Mouse (Mus musculus): Measurements from ENCODE around the gene Lmf1.

Gene Lmf1

DNA sequence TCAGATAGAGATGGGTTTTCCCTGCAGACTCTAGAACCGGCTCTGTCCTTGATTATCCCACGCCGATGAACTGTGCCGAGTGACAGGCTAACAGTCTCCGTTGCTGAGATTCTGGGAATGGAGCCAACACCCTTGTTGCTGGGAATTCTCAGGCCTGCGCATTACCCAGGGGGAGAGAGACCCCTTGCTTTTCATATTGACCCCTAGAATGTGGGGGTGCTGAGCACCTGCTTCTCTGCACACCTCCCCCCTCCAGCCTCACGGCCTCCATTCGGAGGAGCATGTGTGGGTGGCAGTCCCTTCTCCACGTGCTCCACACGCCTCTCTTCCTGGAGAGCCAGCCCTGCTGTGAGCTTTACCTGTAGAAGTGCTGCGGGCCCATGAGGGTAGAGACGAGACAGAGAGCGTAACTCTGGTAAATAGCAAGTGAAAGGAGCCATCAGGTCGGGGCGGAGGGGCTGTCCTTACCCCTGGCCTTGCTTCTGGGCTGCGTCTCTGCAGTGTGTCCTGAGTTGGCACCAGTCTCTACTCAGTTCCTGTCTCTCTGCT is 39.7 kb downstream of the Lmf1 start:
- H3K4me1 ChIP-seq (replicated peaks; ENCODE audit: low read depth, low read length) = peaks cover 14% of the 10 kb centered on the region
- H3K36me3 ChIP-seq (ENCODE audit: insufficient read depth, low read length) = peaks cover 39% of the 10 kb centered on the region
- H3K9me3 ChIP-seq (ENCODE audit: low read length) = no peaks in the 10 kb centered on the region
- no peak for TF ChIP-seq CTCF (conservative IDR thresholded peaks at IDR 0.05; ENCODE audit: low read length)
- TF ChIP-seq POU5F1 (IDR thresholded peaks at IDR 0.05; ENCODE audit: borderline replicate concordance, low read length) = no peak
- TF ChIP-seq NANOG (IDR thresholded peaks at IDR 0.05; ENCODE audit: borderline replicate concordance, low read length) = no peak
- no peak overlapping the region for H3K4me3 ChIP-seq (replicated peaks; ENCODE audit: low read length)
- H3K27me3 ChIP-seq (ENCODE audit: insufficient read depth, low read length) = no peaks in the 10 kb centered on the region

DNA sequence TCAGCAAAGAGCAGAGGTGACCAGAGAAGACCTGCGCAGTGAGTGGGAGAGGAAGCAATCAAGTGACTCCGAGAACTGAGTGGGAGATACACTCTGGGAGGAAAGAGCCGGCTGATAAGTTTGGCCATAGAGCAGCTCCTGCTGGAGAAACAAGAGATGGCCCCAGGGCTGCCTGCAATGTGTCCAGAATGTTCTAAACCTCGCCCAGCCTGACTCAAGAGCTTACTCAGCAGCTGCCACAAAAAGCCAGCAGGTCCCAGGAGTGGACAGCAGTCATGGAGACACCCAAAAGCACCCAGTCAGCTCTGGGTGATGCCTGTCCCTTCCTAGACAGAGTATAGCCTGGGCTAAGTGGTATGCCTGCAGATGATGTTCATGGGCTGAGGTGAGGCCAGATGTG is 44.6 kb downstream of the Lmf1 start:
- Histone ChIP-seq H3K4me1 (replicated peaks; ENCODE audit: low read depth, low read length) (peaks cover 16% of the 10 kb centered on the region), H3K4me3 (replicated peaks; ENCODE audit: low read length) (no peak overlapping the region), H3K36me3 (ENCODE audit: insufficient read depth, low read length) (peaks cover 9% of the 10 kb centered on the region), H3K27me3 (ENCODE audit: insufficient read depth, low read length) (no peaks in the 10 kb centered on the region), H3K9me3 (ENCODE audit: low read length) (no peaks in the 10 kb centered on the region)
- TF ChIP-seq CTCF (conservative IDR thresholded peaks at IDR 0.05; ENCODE audit: low read length) (no peak), NANOG (IDR thresholded peaks at IDR 0.05; ENCODE audit: borderline replicate concordance, low read length) (no peak), POU5F1 (IDR thresholded peaks at IDR 0.05; ENCODE audit: borderline replicate concordance, low read length) (no peak)

DNA sequence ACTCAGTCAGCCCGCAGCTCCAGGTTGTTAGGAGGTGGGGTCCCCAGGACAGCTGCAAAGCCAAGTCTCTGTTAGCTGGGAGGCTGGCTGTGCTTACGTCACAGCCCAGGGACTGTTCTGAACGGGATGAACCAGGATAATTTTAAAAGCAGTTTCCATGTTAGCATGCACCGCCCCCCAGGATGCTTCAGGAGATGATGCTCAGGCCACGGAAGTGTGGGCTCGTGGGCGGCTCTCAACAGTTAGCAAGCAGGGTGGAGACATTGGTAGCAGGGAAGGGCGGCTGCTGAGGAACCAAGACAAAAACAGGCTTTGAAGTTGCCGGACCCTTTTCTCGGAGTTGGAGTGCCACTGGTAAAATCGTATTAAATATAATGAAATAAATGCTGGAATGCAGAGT is 45.0 kb downstream of the Lmf1 start:
- TF ChIP-seq POU5F1 (IDR thresholded peaks at IDR 0.05; ENCODE audit: borderline replicate concordance, low read length) (no peak), CTCF (conservative IDR thresholded peaks at IDR 0.05; ENCODE audit: low read length) (no peak), NANOG (IDR thresholded peaks at IDR 0.05; ENCODE audit: borderline replicate concordance, low read length) (no peak)
- H3K27me3 ChIP-seq (ENCODE audit: insufficient read depth, low read length) = no peaks in the 10 kb centered on the region
- H3K4me3 ChIP-seq (replicated peaks; ENCODE audit: low read length) = no peak overlapping the region
- peaks cover 12% of the 10 kb centered on the region; the same call in 1 of the 2 replicates for H3K4me1 ChIP-seq (replicated peaks; ENCODE audit: low read depth, low read length)
- H3K36me3 ChIP-seq (ENCODE audit: insufficient read depth, low read length) = peaks cover 9% of the 10 kb centered on the region
- no peaks in the 10 kb centered on the region for H3K9me3 ChIP-seq (ENCODE audit: low read length)

DNA sequence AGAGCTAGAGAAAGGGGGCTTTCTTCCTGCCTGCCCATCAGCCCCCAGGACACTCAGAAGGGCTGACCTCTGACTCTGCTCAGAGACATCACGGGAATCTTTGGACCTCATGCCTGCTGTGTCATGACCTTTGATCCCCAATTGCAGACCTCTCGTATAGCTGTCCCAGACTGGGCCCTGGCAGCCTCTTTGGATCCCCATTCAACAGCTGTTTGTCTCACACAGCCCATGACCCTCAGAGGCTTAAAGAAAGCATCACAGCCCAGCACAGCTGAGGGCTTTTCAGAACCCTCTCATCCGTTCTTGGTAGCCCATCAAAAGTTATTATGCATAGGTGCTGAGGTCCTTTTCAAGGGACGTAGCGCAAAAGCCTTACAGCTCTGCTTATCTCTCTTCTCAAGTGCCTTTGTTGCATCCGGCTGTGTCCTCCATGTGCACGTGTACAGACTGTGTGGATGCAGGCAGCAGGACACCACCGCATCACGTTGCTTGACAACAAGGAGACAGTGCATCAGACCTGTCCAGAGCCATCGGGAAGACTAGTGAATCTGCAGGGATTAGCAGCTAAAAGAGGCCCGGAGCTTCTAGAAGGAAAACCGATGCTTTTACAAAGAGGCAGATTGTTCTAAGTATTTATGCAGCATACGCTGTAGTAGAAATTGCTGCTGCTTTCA is 45.7 kb downstream of the Lmf1 start:
- H3K9me3 ChIP-seq (ENCODE audit: low read length) = no peaks in the 10 kb centered on the region
- peaks cover 6% of the 10 kb centered on the region for H3K36me3 ChIP-seq (ENCODE audit: insufficient read depth, low read length)
- peaks cover 12% of the 10 kb centered on the region; the same call in 1 of the 2 replicates for H3K4me1 ChIP-seq (replicated peaks; ENCODE audit: low read depth, low read length)
- TF ChIP-seq NANOG (IDR thresholded peaks at IDR 0.05; ENCODE audit: borderline replicate concordance, low read length) (no peak), POU5F1 (IDR thresholded peaks at IDR 0.05; ENCODE audit: borderline replicate concordance, low read length) (no peak), CTCF (conservative IDR thresholded peaks at IDR 0.05; ENCODE audit: low read length) (no peak)
- H3K27me3 ChIP-seq (ENCODE audit: insufficient read depth, low read length) = no peaks in the 10 kb centered on the region
- no peak overlapping the region for H3K4me3 ChIP-seq (replicated peaks; ENCODE audit: low read length)

DNA sequence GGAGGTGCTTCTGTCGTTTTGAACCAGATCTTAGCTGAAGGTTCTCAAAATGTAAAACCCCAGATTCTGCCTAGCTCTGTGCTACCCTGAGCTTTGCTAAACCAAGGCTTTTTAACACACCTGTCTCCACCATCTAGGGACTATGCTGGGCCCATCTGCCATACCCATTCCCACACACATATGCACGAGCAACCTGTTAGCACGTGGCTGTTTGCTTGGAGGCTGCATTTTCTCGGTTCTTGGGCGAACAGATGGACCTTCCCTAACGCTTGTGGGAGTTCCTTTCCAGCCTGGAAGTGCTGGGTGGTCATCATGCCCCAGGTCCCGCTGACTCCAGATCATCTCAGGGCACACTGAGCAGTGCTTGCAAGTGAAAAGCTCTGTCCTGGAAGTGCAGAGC is 46.4 kb downstream of the Lmf1 start:
- Histone ChIP-seq H3K36me3 (ENCODE audit: insufficient read depth, low read length) (peaks cover 1% of the 10 kb centered on the region; the same call in 1 of the 2 replicates), H3K9me3 (ENCODE audit: low read length) (no peaks in the 10 kb centered on the region), H3K27me3 (ENCODE audit: insufficient read depth, low read length) (no peaks in the 10 kb centered on the region), H3K4me1 (replicated peaks; ENCODE audit: low read depth, low read length) (peaks cover 12% of the 10 kb centered on the region; the same call in 1 of the 2 replicates), H3K4me3 (replicated peaks; ENCODE audit: low read length) (no peak overlapping the region)
- TF ChIP-seq POU5F1 (IDR thresholded peaks at IDR 0.05; ENCODE audit: borderline replicate concordance, low read length) = no peak
- TF ChIP-seq NANOG (IDR thresholded peaks at IDR 0.05; ENCODE audit: borderline replicate concordance, low read length) = no peak
- no peak for TF ChIP-seq CTCF (conservative IDR thresholded peaks at IDR 0.05; ENCODE audit: low read length)

DNA sequence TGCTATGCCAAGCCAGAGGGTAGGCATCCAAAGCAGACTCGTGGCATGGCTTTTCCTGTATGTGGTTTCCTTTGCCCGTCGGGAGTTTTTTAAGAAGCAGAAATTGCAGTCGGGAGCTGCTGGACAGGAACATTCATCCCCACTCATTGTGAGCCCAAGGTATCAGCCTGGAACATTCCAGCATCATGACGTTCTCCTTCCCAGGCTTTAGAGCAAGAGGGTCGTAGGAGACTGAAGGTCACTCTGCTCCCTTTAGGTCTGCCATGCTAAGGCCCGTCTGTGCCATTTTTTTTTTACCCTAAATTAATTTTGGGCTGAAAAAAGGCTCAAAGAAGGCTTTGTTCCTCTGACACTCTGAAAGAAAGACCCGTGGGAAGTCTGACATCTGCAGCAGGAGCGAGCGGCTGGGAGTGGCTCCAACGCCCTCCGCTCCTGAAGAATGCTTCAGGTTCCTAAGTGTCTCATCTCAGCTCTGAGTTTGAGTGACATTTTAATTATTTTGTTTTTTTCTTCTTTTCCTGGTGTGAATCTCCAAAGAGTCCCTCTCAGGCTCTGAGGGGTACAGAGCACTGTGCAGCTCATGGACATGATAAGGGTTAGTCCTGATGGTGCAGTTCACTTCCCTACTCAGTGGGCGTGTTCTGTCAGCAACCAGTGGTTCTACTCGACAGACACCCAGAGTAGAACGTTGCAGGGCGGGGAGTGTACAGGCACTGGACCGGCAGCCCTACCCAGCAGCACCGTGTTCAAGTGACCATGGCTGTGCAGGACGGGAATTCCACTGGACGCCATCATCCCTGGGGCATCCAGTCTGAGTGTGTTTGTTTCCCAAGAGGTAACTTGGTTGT is 47.5 kb downstream of the Lmf1 start:
- TF ChIP-seq POU5F1 (IDR thresholded peaks at IDR 0.05; ENCODE audit: borderline replicate concordance, low read length) (no peak), NANOG (IDR thresholded peaks at IDR 0.05; ENCODE audit: borderline replicate concordance, low read length) (no peak), CTCF (conservative IDR thresholded peaks at IDR 0.05; ENCODE audit: low read length) (no peak)
- Histone ChIP-seq H3K4me1 (replicated peaks; ENCODE audit: low read depth, low read length) (peaks cover 12% of the 10 kb centered on the region; the same call in 1 of the 2 replicates), H3K27me3 (ENCODE audit: insufficient read depth, low read length) (no peaks in the 10 kb centered on the region), H3K36me3 (ENCODE audit: insufficient read depth, low read length) (no peaks in the 10 kb centered on the region), H3K4me3 (replicated peaks; ENCODE audit: low read length) (no peak overlapping the region), H3K9me3 (ENCODE audit: low read length) (no peaks in the 10 kb centered on the region)

DNA sequence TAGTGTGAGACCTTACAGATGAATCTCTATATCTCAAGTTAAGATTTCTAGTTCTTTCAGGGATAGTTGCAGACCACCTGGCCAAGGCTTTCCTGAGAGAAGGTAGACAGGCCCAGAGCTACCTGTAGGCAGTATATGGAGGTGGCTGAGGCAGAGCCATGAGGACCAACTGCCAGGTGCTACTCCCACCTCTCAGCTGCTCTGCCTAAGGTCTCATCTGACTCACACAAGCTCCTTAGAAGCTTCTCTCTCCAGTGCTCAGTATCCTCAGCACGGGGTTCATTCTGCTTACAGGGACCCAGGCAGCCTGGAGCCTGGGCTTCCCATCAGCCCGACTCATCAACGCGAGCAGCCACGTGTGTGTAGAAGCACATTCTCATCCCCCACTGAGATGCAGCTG is 51.4 kb downstream of the Lmf1 start:
- TF ChIP-seq CTCF (conservative IDR thresholded peaks at IDR 0.05; ENCODE audit: low read length) = no peak
- TF ChIP-seq POU5F1 (IDR thresholded peaks at IDR 0.05; ENCODE audit: borderline replicate concordance, low read length) = no peak
- no peak for TF ChIP-seq NANOG (IDR thresholded peaks at IDR 0.05; ENCODE audit: borderline replicate concordance, low read length)
- Histone ChIP-seq H3K36me3 (ENCODE audit: insufficient read depth, low read length) (peaks cover 24% of the 10 kb centered on the region), H3K4me3 (replicated peaks; ENCODE audit: low read length) (no peak overlapping the region), H3K9me3 (ENCODE audit: low read length) (no peaks in the 10 kb centered on the region), H3K27me3 (ENCODE audit: insufficient read depth, low read length) (no peaks in the 10 kb centered on the region), H3K4me1 (replicated peaks; ENCODE audit: low read depth, low read length) (peaks cover 5% of the 10 kb centered on the region; the same call in 1 of the 2 replicates)

DNA sequence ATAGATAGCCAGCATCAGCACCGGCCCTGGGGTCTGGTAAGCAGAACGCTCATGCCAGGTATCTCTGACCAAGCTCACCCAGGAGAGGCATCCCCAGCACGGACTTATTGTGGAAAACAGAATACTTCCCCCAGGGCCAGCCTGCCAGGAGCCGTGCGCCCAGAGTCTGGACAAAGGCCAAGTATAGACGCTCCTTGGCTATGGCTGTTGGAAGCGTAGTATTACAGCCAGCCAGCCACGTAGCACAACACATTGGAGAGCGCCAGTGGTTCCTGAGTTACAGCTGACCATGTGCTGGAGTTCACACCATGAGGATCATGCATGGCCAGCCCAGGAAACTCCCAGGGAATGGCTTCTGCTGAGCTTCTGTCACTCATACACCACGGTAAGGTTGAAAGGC is 55.2 kb downstream of the Lmf1 start:
- H3K36me3 ChIP-seq (ENCODE audit: insufficient read depth, low read length) = peaks cover 28% of the 10 kb centered on the region
- H3K27me3 ChIP-seq (ENCODE audit: insufficient read depth, low read length) = no peaks in the 10 kb centered on the region
- H3K4me3 ChIP-seq (replicated peaks; ENCODE audit: low read length) = no peak overlapping the region
- no peaks in the 10 kb centered on the region for H3K4me1 ChIP-seq (replicated peaks; ENCODE audit: low read depth, low read length)
- TF ChIP-seq NANOG (IDR thresholded peaks at IDR 0.05; ENCODE audit: borderline replicate concordance, low read length) (no peak), POU5F1 (IDR thresholded peaks at IDR 0.05; ENCODE audit: borderline replicate concordance, low read length) (no peak), CTCF (conservative IDR thresholded peaks at IDR 0.05; ENCODE audit: low read length) (no peak)
- H3K9me3 ChIP-seq (ENCODE audit: low read length) = no peaks in the 10 kb centered on the region

Measured in E14TG2a.4 (cell line).